ENCODE assay signal across 20 mouse cellular contexts in genomic region chr1:88865436-88865835, GRCm38 (mm10).
"Had no signal": no experiment of that assay in that cellular context is flagged by ENCODE, and none has a peak within 500 bp of the region (broad histone marks: within the 10 kb centered on the region; RNA-seq: fewer than 3 reads in every experiment).

No protein-coding gene starts in this region.

- H3K27ac ChIP-seq: kidney, embryonic 15.5 days; left cerebral cortex, adult 2 months; limb, embryonic 15.5 days; liver, embryonic 15.5 days; lung, embryonic 15.5 days; midbrain, embryonic 12.5 days; neural tube, embryonic 13.5 days had no signal

- H3K9me3 ChIP-seq: kidney, embryonic 15.5 days; limb, embryonic 12.5 days; limb, embryonic 15.5 days; liver, embryonic 15.5 days; lung, embryonic 15.5 days; midbrain, embryonic 12.5 days; neural tube, embryonic 13.5 days had no signal

- H3K36me3 ChIP-seq: kidney, embryonic 15.5 days; limb, embryonic 12.5 days; limb, embryonic 15.5 days; liver, embryonic 15.5 days; lung, embryonic 15.5 days; midbrain, embryonic 12.5 days; neural tube, embryonic 13.5 days had no signal

- H3K4me2 ChIP-seq: kidney, embryonic 15.5 days; limb, embryonic 12.5 days; limb, embryonic 15.5 days; liver, embryonic 11.5 days; liver, embryonic 15.5 days; lung, embryonic 15.5 days; midbrain, embryonic 12.5 days; neural tube, embryonic 13.5 days had no signal

- H3K27me3 ChIP-seq: kidney, embryonic 15.5 days; limb, embryonic 12.5 days; limb, embryonic 15.5 days; liver, embryonic 15.5 days; lung, embryonic 15.5 days; midbrain, embryonic 12.5 days; neural tube, embryonic 13.5 days had no signal

- H3K4me1 ChIP-seq: liver, embryonic 15.5 days; midbrain, embryonic 12.5 days had no signal

- ATAC-seq: midbrain, embryonic 16.5 days had no signal

- DNase-seq: kidney, adult 8-10 months; kidney, postnatal 10 days; kidney, postnatal 36 days; layer of hippocampus, postnatal 36 days; lung, adult 18-20 months; lung, postnatal 10 days; lung, postnatal 36 days; thymus, adult 18-20 months; thymus, postnatal 36 days had no signal

- H3K4me3 ChIP-seq: kidney, embryonic 15.5 days; left cerebral cortex, adult 2 months; limb, embryonic 12.5 days; limb, embryonic 15.5 days; liver, embryonic 15.5 days; lung, embryonic 15.5 days; midbrain, embryonic 12.5 days; myocyte; neural tube, embryonic 13.5 days had no signal

- H3K9ac ChIP-seq: kidney, embryonic 15.5 days; limb, embryonic 12.5 days; limb, embryonic 15.5 days; liver, embryonic 15.5 days; lung, embryonic 15.5 days; midbrain, embryonic 12.5 days; neural tube, embryonic 13.5 days had no signal
